Mouse (Mus musculus) right cerebral cortex, postnatal 4 days (tissue): ENCODE results near the gene Ccdc47.
A peak's percentile ranks its signal among the peaks of the same experiment; 100 is the strongest.

Source experiments
- DNase-seq: peaks from one replicate; pipeline ENCODE4 v3.0.0-alpha.2; 2022

Gene Ccdc47

GRCm38 (mm10) chr11:106195341-106195740 lies 20.8 kb downstream of the Ccdc47 start:
- no peak for DNase-seq

DNA sequence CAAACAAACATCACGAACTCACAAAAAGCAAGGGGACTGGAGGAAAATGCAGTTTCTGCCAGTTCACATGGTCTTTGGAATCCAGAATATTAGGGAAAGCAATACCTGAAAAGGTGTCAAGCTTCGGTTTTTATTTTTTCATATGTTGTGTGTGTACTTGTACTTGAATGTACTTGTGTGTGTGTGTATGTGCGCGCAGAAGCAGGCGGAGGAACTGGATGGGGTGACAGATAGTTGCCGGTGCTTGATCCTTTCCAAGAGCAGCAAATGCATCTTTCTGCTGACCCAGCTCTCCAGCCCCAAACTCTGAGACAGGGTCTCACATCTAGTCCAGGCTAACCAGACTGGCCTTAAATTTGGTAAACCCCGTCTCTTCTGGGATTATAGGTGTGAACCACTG lies 21.3 kb downstream of the Ccdc47 start:
- no peak for DNase-seq

DNA sequence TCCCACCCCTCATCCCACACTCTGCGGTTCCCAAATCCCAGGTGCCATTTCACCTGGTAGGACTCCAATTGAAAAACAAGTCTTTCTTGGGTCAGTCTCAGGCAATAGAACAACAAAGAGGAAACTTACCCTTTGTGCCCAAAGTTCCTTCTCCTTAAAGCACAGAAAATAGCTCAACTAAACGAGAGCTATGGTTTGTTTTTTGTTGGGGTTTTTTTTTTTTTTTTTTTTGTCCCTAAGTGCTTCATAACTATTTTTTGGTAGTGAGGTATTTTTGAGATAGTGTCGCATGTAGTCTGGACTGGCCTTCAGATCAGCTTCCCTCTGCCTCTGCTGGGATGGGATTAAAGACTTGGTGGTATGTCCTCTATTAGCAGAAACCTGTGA lies 22.0 kb downstream of the Ccdc47 start:
- DNase-seq: no peak

- peak; percentile 93 for DNase-seq
These were observed 22.6 kb downstream of the Ccdc47 start for GRCm38 (mm10) chr11:106193371-106194154.

DNA sequence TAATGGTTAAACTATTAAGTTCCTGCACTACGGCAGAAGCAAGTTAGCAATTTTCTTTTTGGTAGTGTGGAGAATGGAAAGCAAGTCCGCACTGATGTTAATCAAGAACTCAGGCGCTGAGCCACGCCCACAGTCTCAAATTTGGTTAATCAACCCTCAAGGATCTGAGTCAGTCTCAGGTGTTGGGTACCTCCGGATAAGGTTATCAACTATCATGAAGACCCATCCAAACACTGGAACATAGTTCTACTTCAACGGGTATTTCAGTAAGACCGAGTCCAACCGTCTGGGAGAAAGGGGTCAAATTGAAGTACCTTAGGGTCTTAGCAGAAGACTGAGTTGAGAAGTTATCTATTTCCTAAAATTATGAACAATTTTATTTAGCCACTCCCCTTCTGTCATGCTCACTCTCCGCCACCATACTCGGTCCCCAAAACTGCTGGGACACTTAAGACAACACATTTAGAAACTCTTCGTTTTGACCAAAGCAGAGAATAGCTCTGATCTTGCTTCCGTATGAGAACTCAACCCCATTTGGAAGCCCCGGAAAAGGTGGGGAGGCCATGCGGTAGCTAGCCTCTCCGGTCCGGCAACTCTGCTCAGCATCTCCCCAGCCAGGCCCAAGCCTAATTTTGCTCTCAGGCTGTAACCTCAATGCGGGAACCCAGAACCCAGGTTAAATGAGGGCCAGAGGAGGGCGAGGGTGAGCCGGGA lies 23.3 kb downstream of the Ccdc47 start:
- no peak for DNase-seq

DNA sequence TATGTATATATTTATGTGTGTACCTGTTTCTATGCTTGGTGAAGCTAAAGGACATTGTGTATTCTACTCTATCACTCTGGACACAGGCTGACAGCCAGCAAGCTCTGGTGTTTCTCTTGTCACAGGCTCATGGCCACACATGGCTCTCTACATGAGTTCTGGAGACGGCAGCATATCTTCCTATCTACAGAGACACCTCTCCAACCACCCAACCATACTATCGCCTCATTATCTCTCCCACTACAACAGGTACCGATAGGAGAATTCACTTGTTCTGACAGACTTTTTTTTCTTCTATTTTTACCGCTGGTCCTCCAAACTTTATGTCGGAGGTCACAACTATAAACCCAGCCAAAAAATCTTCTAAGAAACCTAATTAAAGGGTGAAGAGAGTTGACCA lies 23.9 kb downstream of the Ccdc47 start:
- no peak for DNase-seq

DNA sequence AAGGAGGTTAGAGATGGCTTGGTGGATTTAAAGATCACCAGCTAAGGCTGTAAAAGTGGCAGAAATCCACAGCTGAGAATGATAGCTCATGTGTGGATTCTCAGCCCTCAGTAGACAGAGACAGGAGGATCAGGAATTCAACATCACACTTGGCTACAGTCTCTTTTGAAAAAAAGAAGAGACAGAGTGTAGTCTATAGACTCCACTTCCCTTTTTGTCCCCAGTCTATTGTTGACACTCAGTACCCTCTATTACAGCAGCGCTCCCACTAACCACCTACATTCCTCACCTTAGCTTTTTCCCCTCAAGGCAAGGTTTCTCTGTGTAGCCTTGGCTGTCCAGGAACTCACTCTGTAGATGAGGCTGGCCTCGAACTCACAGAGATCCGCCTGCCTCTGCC lies 24.4 kb downstream of the Ccdc47 start:
- DNase-seq: no peak

GRCm38 (mm10) chr11:106187326-106187725 lies 28.8 kb downstream of the Ccdc47 start:
- DNase-seq: no peak

DNA sequence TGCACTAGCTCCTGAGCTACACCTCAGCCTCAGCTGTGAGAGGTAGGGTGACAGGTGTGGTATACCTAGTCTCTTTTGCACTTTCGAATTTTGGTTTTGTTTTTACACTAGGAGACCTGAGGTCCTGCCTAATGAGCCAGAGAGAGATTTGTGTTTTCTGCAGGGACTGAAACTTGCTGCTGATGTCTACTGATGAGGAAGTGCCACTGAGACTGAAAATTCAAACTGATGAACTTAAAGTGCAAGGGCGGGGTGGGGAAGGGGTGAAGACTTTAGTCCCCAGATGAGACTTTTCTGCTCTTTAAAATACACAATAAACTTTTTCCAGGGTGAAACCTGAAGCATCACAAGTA lies 35.7 kb downstream of the Ccdc47 start:
- no peak for DNase-seq

- DNase-seq: no peak
These were observed 36.3 kb downstream of the Ccdc47 start for GRCm38 (mm10) chr11:106179711-106180448.

- DNase-seq: no peak
These were observed 37.9 kb downstream of the Ccdc47 start for GRCm38 (mm10) chr11:106178036-106178782.

DNA sequence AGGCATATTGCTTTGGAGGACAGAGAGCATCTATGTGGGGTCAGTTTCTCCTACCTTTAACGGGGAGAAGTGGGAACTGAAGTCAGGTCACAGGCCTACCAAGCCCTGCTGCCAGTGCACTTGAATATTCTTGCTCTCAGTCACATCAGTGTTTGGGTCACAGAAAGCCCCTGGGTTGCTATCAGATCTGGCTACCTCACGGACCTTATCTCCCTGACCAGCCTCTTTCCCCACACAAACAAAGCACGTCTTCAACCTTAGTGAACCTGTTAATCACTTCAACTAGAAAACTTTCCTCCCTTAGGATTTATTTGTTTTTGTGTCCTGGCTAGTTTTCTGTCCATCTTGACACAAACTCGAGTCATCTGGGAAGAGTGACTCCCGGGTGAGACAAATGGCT lies 39.8 kb downstream of the Ccdc47 start:
- DNase-seq: no peak

DNA sequence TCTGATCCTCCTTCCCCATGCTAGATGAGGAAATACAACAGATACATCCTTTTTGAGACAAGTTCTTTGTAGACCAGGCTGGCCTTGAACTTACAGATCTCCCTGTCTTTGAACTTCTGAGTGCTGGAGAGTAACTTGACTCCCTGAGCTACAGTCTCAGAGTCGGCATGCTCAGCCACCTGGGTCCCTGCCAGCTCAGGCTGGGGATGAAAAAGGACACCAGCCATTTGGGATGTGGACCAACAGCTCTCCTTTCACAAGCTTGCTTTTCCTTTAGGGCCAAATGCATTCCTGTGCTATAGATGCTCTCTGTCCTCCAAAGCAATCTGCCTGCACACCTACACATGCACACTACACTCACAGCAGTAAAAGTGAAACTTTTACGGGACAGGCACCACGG lies 41.1 kb downstream of the Ccdc47 start:
- DNase-seq: no peak

- DNase-seq: no peak
These were observed 41.8 kb downstream of the Ccdc47 start for GRCm38 (mm10) chr11:106174372-106174771.

- no peak for DNase-seq
These were observed 42.9 kb downstream of the Ccdc47 start for GRCm38 (mm10) chr11:106173228-106173627.

DNA sequence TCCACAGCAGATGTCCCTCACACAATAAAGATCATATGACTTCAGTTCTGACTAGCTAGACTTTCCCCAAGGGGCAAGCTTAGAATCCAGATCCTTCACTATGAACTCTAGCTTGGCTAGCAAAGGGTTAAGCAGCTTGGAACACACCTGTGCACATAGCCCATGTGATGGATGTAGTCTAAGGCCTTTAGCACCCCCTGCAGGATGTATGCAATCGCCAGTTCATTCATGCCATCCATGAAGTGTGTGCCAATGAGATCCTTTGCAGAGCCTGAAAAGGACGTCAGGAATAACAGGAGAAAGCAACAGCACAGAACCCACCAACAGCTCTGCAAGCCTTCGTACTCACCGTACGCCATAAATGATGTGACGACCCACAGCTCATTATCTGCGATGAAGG lies 45.3 kb downstream of the Ccdc47 start:
- DNase-seq: no peak

DNA sequence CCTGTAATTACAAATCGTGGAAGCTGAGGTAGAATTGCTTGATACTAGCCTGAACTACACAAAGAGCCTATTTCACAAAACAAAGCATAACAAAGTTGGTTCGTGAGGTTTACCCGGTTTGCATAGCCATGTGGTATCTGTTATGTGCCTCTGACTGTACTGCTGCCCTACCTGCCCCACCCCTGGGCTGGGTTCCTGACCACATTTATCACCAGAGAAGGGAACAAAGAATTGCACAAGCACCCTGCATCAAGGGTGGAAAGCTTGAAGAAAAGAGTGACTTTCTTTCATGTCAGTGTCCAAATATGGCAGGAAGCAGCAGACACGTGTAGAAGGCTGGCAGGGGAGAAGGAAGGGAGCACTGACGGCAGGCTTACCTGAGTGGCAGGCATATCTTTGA lies 48.7 kb downstream of the Ccdc47 start:
- DNase-seq: no peak

GRCm38 (mm10) chr11:106164601-106165180 lies 51.5 kb downstream of the Ccdc47 start:
- no peak for DNase-seq

- DNase-seq: no peak
These were observed 52.6 kb downstream of the Ccdc47 start for GRCm38 (mm10) chr11:106163546-106163945.

- no peak for DNase-seq
These were observed 53.9 kb downstream of the Ccdc47 start for GRCm38 (mm10) chr11:106162237-106162636.

DNA sequence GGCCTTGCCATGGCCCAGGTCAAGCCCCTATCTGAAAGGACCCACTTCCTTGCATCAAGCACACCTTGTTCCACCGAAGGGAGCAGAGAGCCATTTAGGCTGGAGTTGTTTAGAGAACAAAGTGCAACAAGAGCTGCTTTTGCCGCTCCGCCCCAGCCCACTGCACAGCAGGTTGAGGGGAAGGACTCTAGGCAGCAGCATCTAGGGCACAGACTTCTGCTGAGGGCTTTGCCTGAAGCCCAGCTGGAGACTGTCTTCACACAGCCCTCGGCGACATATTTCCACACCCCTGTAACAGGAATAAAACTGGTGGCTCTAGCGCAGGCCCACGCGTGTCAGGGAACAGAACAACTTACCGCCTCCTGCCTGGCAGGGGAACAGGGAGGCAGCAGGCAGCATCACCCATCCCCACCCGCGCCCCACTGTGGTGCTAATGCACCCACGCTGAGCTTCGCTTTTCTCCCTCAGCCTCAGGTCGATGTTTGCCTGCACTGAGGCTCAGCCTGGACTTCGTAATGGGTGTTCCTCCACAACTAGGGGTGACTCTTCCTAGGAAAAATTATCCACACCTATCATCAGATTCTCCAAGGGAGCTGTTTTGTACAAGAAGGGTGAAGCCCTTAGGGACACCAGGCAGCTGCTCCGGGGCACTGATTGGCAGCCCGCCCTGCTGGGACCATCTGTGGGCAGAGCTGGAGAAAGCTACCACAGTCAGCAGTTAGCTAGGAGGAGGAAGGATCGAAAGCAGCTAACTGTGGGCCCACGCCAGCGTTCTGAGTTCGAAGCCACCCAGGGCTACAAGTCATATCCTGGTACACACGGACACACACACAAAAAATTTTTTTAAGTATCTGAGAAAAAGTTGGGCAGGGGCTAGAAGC lies 55.1 kb downstream of the Ccdc47 start, which contains the start of the genes Gm10840 and Limd2:
Gene Gm10840, plus strand, starts transcription at position 10 of the 881 bp plus-strand sequence.
Gene Limd2, minus strand, starts transcription at position 20 of the 881 bp plus-strand sequence.
- peak; percentile 69 for DNase-seq
